Mouse (Mus musculus) cortical plate, adult 2 months (tissue): ENCODE data around the gene Syngr1. TPM values are rescaled to one million over a fixed set of nuclear protein-coding genes. Genes with fewer than 3 reads are reported as not detected.

Experiments
- H3K27ac ChIP-seq: fragments of 200-500 bp; 2 replicates; pipeline ENCODE4 v1.5.1; 2012; ENCODE audit warnings: low read length, control low read depth, inconsistent platforms; ENCODE audit not compliant: insufficient read depth
- H3K4me1 ChIP-seq: fragments of 200-500 bp; 2 replicates; pipeline ENCODE4 v1.6.1; 2011; ENCODE audit warnings: low read length; ENCODE audit not compliant: control insufficient read depth, insufficient read depth
- H3K4me3 ChIP-seq: fragments of 200-500 bp; 2 replicates; pipeline ENCODE4 v1.5.1; 2011; ENCODE audit warnings: mild to moderate bottlenecking, low read length, control low read depth; ENCODE audit not compliant: insufficient read depth
- CTCF ChIP-seq: fragments of 200-500 bp; IDR thresholded peaks from 2 replicates; pipeline ENCODE4 v1.5.1; 2011; ENCODE audit warnings: mild to moderate bottlenecking, control low read depth, low read length; ENCODE audit not compliant: insufficient read depth; ENCODE audit errors: extremely low read depth
- POLR2A ChIP-seq: fragments of 200-500 bp; IDR thresholded peaks from 2 replicates; pipeline ENCODE4 v1.6.1; 2011; ENCODE audit warnings: mild to moderate bottlenecking, low read length, control low read depth; ENCODE audit not compliant: insufficient read depth; ENCODE audit errors: extremely low read depth
- polyA plus RNA-seq: library from polyadenylated mRNA; depleted of rRNA; stranded (reverse); fragments of >200 nt; gene quantifications from 2 replicates; pipeline ENCODE4 v1.2.3, GENCODE M21; 2012

Gene Syngr1
- polyA plus RNA-seq, 1 experiment: 372 TPM

GRCm38 (mm10) chr15:80065414-80065813 lies 25.7 kb upstream of the Syngr1 start:
- no peak overlapping the region for H3K27ac ChIP-seq
- H3K4me3 ChIP-seq: no peak overlapping the region
- H3K4me1 ChIP-seq: peaks cover 2% of the 10 kb centered on the region; the same call in 1 of the 2 replicates
- TF ChIP-seq POLR2A: no peak
- peak; percentile 31 for TF ChIP-seq CTCF

- no peak overlapping the region for H3K27ac ChIP-seq
- TF ChIP-seq CTCF (peak; percentile 35; the same call in 1 of the 2 replicates), POLR2A (no peak)
- H3K4me3 ChIP-seq: no peak overlapping the region
- peaks cover 2% of the 10 kb centered on the region; the same call in 1 of the 2 replicates for H3K4me1 ChIP-seq
These were observed 24.6 kb upstream of the Syngr1 start for GRCm38 (mm10) chr15:80066538-80066937.

DNA sequence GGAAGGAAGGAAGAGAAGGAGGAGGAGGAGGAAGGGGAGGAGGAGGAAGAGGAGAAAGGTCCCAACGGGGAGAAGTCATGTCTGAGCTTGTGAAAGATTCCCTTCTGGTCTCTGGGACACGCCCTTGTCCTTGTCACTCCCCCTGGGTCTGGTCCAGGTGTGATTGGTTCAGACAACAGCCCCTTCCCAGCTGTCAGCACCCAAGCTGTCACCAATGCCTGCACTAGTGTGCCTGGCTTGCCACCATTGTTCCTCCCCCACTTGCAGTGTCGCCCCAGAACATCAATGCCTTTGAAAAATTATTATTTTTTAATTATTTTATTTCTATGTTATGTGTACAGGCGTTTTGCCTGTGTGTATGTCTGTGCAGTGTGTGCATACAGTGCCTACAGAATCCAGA lies 22.0 kb upstream of the Syngr1 start:
- H3K4me3 ChIP-seq: no peak overlapping the region
- H3K4me1 ChIP-seq: no peaks in the 10 kb centered on the region
- no peak for TF ChIP-seq POLR2A
- TF ChIP-seq CTCF: no peak
- H3K27ac ChIP-seq: no peak overlapping the region

DNA sequence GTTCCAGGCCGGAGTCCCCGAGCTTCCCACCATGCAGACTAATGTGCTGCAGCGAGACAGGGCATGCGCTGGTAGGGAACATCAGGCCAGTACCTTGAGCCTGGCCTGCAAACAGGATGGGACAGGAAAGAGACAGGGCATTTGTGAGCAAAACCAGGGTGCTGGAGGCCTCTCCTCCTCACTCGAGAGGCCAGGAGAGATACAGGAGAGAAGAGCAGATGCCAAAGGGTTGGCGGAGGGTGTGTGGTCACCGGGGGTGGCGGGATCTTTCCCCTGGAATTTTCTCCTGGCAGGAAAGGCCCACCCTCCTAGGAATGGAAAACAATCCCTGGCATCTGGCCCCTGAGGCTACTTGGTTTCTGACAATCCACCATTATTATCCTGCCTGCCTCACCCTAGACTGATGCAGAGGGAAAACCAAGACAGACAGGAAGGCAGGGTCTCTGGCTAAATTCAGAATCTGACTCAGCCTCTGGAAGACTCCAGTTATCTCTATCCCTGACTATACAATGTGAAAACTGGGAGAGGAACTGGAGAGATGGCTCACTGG lies 21.0 kb upstream of the Syngr1 start:
- H3K4me1 ChIP-seq: no peaks in the 10 kb centered on the region
- no peak overlapping the region for H3K4me3 ChIP-seq
- H3K27ac ChIP-seq: no peak overlapping the region
- TF ChIP-seq CTCF: no peak
- TF ChIP-seq POLR2A: no peak

GRCm38 (mm10) chr15:80071951-80072437 lies 19.1 kb upstream of the Syngr1 start:
- H3K27ac ChIP-seq: no peak overlapping the region
- no peaks in the 10 kb centered on the region for H3K4me1 ChIP-seq
- no peak overlapping the region for H3K4me3 ChIP-seq
- TF ChIP-seq POLR2A: no peak

GRCm38 (mm10) chr15:80072579-80073255 lies 18.4 kb upstream of the Syngr1 start:
- no peak overlapping the region for H3K27ac ChIP-seq
- TF ChIP-seq CTCF: no peak
- no peak for TF ChIP-seq POLR2A
- no peaks in the 10 kb centered on the region for H3K4me1 ChIP-seq
- H3K4me3 ChIP-seq: no peak overlapping the region

- Histone ChIP-seq H3K27ac (no peak overlapping the region), H3K4me3 (no peak overlapping the region), H3K4me1 (no peaks in the 10 kb centered on the region)
- TF ChIP-seq POLR2A (no peak), CTCF (no peak)
These were observed 17.9 kb upstream of the Syngr1 start for GRCm38 (mm10) chr15:80073256-80073621.

GRCm38 (mm10) chr15:80074663-80075373 lies 16.3 kb upstream of the Syngr1 start:
- Histone ChIP-seq H3K27ac (no peak overlapping the region), H3K4me1 (no peaks in the 10 kb centered on the region), H3K4me3 (no peak overlapping the region)
- no peak for TF ChIP-seq CTCF
- TF ChIP-seq POLR2A: no peak

GRCm38 (mm10) chr15:80075374-80075694 lies 15.8 kb upstream of the Syngr1 start:
- TF ChIP-seq POLR2A: no peak
- no peak for TF ChIP-seq CTCF
- Histone ChIP-seq H3K4me3 (no peak overlapping the region), H3K4me1 (no peaks in the 10 kb centered on the region), H3K27ac (0 out of 2 replicates have a peak overlapping the region, but pooled peaks have one; percentile 1)
